Mouse (Mus musculus): ENCODE measurements around the gene Sptan1. TPM values are rescaled to one million over a fixed set of nuclear protein-coding genes. Genes with fewer than 3 reads are reported as not detected.

Gene Sptan1
- 111 TPM for polyA plus RNA-seq (2015; fragmentation: Illumina TruSeq; extraction: RNeasy Lipid Tissue Mini Kit (QIAGEN cat#74804); ENCODE audit: insufficient read depth, low replicate concordance)

GRCm38 (mm10) chr2:29965250-29965843 lies at the start of gene Sptan1:
Gene Sptan1, plus strand, starts transcription at chr2:29965560.

GRCm38 (mm10) chr2:29934906-29935599 lies 30.3 kb upstream of the Sptan1 start, which contains the start of gene Gle1:
Gene Gle1, plus strand, starts transcription at chr2:29935426.

GRCm38 (mm10) chr2:30048699-30049388 lies 83.5 kb downstream of the Sptan1 start, which contains the start of gene Wdr34:
Gene Wdr34, minus strand, starts transcription at chr2:30048881.

GRCm38 (mm10) chr2:30057223-30057904 lies 92.0 kb downstream of the Sptan1 start, which contains the start of gene Set:
Gene Set, plus strand, starts transcription at chr2:30057378.

GRCm38 (mm10) chr2:30077502-30078348 lies 112.4 kb downstream of the Sptan1 start, which contains the start of gene Pkn3:
Gene Pkn3, plus strand, starts transcription at chr2:30077684.

Other genes starting within 250 kb of the Sptan1 start
- not detected for gene Gm13420, start 213.9 kb upstream of the Sptan1 start, polyA plus RNA-seq (2015; fragmentation: Illumina TruSeq; extraction: RNeasy Lipid Tissue Mini Kit (QIAGEN cat#74804); ENCODE audit: insufficient read depth, low replicate concordance)
- not detected for gene Gm13547, start 206.2 kb upstream of the Sptan1 start, polyA plus RNA-seq (2015; fragmentation: Illumina TruSeq; extraction: RNeasy Lipid Tissue Mini Kit (QIAGEN cat#74804); ENCODE audit: insufficient read depth, low replicate concordance)
- gene Coq4, start 178.1 kb upstream of the Sptan1 start, polyA plus RNA-seq (2015; fragmentation: Illumina TruSeq; extraction: RNeasy Lipid Tissue Mini Kit (QIAGEN cat#74804); ENCODE audit: insufficient read depth, low replicate concordance), result 7.4 TPM
- gene Trub2, start 177.1 kb upstream of the Sptan1 start, polyA plus RNA-seq (2015; fragmentation: Illumina TruSeq; extraction: RNeasy Lipid Tissue Mini Kit (QIAGEN cat#74804); ENCODE audit: insufficient read depth, low replicate concordance), result 15.3 TPM
- gene Slc27a4, start 162.9 kb upstream of the Sptan1 start, polyA plus RNA-seq (2015; fragmentation: Illumina TruSeq; extraction: RNeasy Lipid Tissue Mini Kit (QIAGEN cat#74804); ENCODE audit: insufficient read depth, low replicate concordance), result 5.0 TPM
- 21.8 TPM for gene Urm1, start 145.5 kb upstream of the Sptan1 start, polyA plus RNA-seq (2015; fragmentation: Illumina TruSeq; extraction: RNeasy Lipid Tissue Mini Kit (QIAGEN cat#74804); ENCODE audit: insufficient read depth, low replicate concordance)
- gene Cercam, start 96.4 kb upstream of the Sptan1 start, polyA plus RNA-seq (2015; fragmentation: Illumina TruSeq; extraction: RNeasy Lipid Tissue Mini Kit (QIAGEN cat#74804); ENCODE audit: insufficient read depth, low replicate concordance), result 1.9 TPM
- 49.3 TPM for gene Odf2, start 76.3 kb upstream of the Sptan1 start, polyA plus RNA-seq (2015; fragmentation: Illumina TruSeq; extraction: RNeasy Lipid Tissue Mini Kit (QIAGEN cat#74804); ENCODE audit: insufficient read depth, low replicate concordance)
- 47.2 TPM for gene Gle1, start 30.1 kb upstream of the Sptan1 start, polyA plus RNA-seq (2015; fragmentation: Illumina TruSeq; extraction: RNeasy Lipid Tissue Mini Kit (QIAGEN cat#74804); ENCODE audit: insufficient read depth, low replicate concordance)
- gene Wdr34, start 83.3 kb downstream of the Sptan1 start, polyA plus RNA-seq (2015; fragmentation: Illumina TruSeq; extraction: RNeasy Lipid Tissue Mini Kit (QIAGEN cat#74804); ENCODE audit: insufficient read depth, low replicate concordance), result 0.88 TPM
- 534 TPM for gene Set, start 91.8 kb downstream of the Sptan1 start, polyA plus RNA-seq (2015; fragmentation: Illumina TruSeq; extraction: RNeasy Lipid Tissue Mini Kit (QIAGEN cat#74804); ENCODE audit: insufficient read depth, low replicate concordance)
- gene Pkn3, start 112.1 kb downstream of the Sptan1 start, polyA plus RNA-seq (2015; fragmentation: Illumina TruSeq; extraction: RNeasy Lipid Tissue Mini Kit (QIAGEN cat#74804); ENCODE audit: insufficient read depth, low replicate concordance), result 1.2 TPM
- 4.9 TPM for gene Zdhhc12, start 128.1 kb downstream of the Sptan1 start, polyA plus RNA-seq (2015; fragmentation: Illumina TruSeq; extraction: RNeasy Lipid Tissue Mini Kit (QIAGEN cat#74804); ENCODE audit: insufficient read depth, low replicate concordance)
- gene Zer1, start 159.0 kb downstream of the Sptan1 start, polyA plus RNA-seq (2015; fragmentation: Illumina TruSeq; extraction: RNeasy Lipid Tissue Mini Kit (QIAGEN cat#74804); ENCODE audit: insufficient read depth, low replicate concordance), result 30.0 TPM
- 42.2 TPM for gene Tbc1d13, start 168.2 kb downstream of the Sptan1 start, polyA plus RNA-seq (2015; fragmentation: Illumina TruSeq; extraction: RNeasy Lipid Tissue Mini Kit (QIAGEN cat#74804); ENCODE audit: insufficient read depth, low replicate concordance)
- gene Endog, start 205.9 kb downstream of the Sptan1 start, polyA plus RNA-seq (2015; fragmentation: Illumina TruSeq; extraction: RNeasy Lipid Tissue Mini Kit (QIAGEN cat#74804); ENCODE audit: insufficient read depth, low replicate concordance), result 1.2 TPM
- 8.9 TPM for gene Spout1, start 212.9 kb downstream of the Sptan1 start, polyA plus RNA-seq (2015; fragmentation: Illumina TruSeq; extraction: RNeasy Lipid Tissue Mini Kit (QIAGEN cat#74804); ENCODE audit: insufficient read depth, low replicate concordance)
- gene Kyat1, start 240.3 kb downstream of the Sptan1 start, polyA plus RNA-seq (2015; fragmentation: Illumina TruSeq; extraction: RNeasy Lipid Tissue Mini Kit (QIAGEN cat#74804); ENCODE audit: insufficient read depth, low replicate concordance), result 5.0 TPM

Measured in spleen, adult 10 weeks (tissue).